Mouse (Mus musculus) layer of hippocampus, postnatal 10 days (tissue): ENCODE measurements at regions not wholly inside any gene's neighbourhood (a gene's known extent, or its start where the extent isn't known, plus 50 kb on each side); places are given as distances from the start of the nearest gene placed in this dataset.

Experiments used
- DNase-seq, 2 experiments: peaks; one replicate each; pipeline ENCODE4 v3.0.0; 2021; ENCODE audit warnings: low spot score in 2 of 2

DNA sequence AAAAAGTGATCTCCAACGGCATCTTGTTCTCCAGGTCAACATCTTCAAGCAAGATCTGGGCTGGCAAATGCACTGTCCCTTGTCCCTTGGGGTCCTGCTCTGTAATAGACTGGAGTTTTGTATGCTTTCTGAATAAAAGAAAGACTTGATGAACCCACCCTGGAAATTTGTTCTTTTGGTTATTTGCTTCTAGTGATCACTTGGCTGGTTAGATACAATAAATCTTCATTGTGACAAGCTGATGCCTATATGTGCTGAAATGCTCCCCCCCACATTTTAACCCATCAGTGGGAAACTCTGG lies 65.0 kb downstream of the Dmac1 start:
- no peak for DNase-seq

DNA sequence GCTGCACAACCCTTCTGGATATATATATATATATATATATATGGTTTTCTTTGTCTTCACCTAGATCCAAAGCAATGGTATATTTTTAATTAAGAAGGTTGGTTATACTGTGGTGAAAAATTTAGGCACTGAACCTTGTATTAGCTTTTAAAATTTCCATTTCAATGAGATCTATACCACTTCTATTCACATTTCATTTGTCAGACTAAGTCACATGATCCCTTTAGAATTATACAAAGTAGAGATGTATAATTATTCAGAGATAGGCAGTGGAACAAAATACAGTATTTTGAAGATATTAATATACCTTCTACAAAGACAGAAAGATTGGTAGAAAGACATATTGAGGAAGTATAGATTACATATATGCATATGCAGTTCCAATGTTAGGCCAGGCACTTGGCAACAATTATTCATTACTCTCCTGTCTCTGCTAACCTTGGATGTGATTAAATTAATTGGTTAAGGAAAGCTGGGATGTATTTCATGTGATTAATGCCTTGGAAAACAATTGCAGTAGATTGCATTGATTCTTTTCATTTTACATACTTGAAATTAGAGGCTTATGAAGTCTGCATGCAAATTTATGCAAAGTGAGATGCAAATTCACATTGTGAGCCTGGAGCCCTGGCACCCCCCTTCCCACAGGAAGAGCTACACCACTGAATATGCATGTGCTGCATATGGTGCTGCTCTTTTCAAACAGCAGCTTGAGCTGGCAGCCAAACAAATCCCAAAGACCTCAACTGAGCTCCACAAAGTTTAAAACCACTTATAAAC lies 65.5 kb downstream of the Dmac1 start:
- peak; percentile 21 to 36 for DNase-seq
